Mouse (Mus musculus) lung, postnatal 14 days (tissue): ENCODE results near the gene Smarcd3.
A peak's percentile ranks its signal among the peaks of the same experiment; 100 is the strongest.

Experiments
- DNase-seq: peaks from one replicate; pipeline ENCODE4 v3.0.0; 2021

The Smarcd3 gene

DNA sequence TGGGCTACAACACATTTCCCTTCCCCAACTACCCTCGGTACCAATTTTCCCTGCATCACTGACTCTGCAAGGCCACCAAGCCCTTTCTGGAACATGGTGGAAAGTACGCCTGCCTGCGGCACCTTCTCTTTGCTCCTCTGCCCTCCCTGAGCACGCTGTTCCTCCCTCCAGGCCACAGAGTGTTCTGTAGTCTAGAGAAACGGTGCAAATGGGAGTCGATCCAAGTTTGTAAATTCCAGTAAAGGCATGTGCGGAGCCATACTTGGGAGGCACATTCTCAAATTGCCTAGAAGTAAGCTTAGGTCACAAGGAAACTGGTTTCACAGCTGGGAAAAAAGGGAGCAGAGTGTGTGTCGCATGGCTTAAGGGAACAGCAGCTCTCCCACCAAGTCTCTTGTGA lies 4.1 kb downstream of the Smarcd3 start:
- no peak for DNase-seq

GRCm38 (mm10) chr5:24618921-24619320 lies 5.3 kb downstream of the Smarcd3 start:
- no peak for DNase-seq

- no peak for DNase-seq
These were observed 9.1 kb downstream of the Smarcd3 start for GRCm38 (mm10) chr5:24615097-24615496.

- DNase-seq, result no peak
These were observed 11.9 kb downstream of the Smarcd3 start for GRCm38 (mm10) chr5:24612302-24612649.

- peak; percentile 40 for DNase-seq
These were observed 12.6 kb downstream of the Smarcd3 start for GRCm38 (mm10) chr5:24611366-24612301.

GRCm38 (mm10) chr5:24609388-24609787 lies 14.8 kb downstream of the Smarcd3 start:
- no peak for DNase-seq

DNA sequence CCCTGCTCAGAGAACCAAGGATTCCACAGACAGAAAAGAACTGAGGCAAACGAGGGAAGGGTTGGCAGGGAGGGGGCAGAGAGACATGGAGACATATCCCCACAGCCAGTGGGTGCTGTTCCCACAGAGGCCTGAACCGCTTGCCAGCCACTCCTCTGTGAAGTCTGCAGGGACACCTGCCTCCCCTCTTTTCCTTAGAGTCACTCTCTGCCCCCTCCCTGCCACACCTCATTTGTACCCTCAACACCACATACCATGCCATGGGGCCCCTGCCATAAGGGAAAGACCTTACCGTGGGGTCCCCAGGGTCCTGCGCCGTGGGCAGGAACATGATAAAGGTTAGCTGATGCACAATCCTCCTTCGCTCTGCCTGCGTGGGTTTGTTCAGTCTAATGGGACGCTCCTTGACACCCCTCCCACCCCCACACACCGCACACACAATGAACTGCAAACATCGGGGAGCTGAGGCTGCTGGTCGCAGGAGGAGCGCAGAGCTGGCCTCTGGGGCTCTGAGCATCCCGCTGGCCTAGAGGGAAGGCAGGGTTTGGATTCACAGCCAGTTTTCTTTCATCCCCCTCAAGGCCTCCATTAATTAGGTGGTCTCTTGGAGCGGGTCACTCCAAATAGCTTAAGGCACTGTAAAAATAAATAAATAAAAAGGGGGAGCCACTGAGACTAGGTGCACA lies 18.1 kb downstream of the Smarcd3 start:
- no peak for DNase-seq

- DNase-seq, result no peak
These were observed 18.8 kb downstream of the Smarcd3 start for GRCm38 (mm10) chr5:24605321-24605979.

- DNase-seq, result peak; percentile 87
These were observed 19.5 kb downstream of the Smarcd3 start for GRCm38 (mm10) chr5:24604656-24605100.

DNA sequence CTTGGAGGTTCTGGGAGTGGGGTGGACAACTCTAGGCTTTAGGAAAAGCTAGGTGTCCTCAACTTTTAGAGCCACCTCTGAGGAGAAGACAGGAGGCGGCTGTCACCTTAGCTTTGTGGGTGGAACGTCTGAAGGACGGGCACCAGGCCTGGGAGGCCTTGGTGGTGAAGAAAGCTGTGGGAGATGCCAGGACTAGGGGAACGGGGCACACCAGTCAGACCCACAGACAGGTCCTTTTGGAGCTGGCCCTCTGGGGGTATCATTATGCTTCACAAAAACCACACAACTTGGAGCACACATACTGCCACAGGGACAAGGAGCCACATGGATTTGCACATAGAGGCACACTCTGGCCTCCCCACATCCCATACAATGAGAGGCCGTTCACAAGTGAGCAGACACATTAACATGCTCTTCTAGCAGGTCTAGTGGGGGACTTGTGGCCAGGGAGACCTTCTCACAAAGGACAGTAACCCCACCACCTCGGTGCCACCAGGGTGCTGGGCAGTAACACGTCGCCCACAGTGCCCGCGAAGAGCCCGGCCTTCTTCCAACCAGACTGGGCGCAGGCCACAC lies 20.0 kb downstream of the Smarcd3 start:
- no peak for DNase-seq

DNA sequence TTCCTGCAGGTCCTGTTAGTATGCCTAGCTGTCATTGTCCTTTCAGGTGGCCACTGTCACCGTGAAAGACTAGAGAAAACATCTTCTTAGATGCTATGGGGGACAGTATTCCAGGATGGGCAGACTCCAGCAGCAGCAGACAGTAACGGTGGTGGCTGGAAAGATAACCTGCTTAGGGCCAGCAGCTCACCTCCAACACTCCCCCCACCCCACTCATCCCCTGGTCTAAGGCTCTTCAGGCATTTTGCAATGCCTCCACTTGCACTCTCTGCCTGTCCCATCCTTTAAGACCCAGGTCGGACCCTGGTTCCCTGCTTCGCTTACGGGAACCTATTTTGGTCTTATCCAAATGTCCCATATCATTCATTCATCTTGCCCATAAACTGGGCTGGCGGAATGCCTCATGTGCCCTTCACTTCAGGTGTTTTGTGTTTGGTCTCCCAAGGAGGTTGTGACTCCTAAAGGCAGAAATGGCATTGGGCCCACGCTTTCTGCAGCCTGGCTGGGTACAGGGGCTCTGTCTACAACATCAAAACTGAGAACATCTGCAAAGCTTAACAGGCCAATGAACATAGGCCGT lies 20.7 kb downstream of the Smarcd3 start:
- DNase-seq, result no peak

DNA sequence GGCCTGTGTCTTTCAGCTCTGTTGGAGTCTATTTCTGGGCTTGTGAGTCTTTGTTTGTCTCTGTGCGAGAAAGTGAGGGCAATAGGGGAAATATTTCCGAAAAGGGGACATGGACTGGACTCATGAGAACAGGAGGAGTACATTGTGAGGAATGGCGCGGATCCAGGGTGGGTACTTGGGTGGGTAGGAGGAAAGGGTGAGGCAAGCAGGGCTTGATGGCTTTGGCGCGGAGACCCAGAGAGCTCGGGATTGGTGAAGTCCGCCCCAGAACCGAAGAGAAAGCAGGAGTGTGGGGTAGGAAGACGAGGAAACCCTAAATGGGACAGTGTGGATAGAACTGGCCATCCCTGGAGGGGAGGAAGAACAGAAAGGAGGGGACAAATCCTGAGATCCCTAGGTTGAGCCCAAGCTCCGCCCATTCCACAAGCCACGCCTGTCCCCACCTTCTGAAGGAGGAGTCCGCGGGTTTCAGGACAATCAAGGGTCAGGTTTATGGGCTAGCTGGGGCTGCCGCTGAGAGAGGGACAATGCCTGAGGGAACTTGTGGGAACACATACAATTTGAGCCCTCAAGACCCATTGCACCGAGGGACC lies 21.4 kb downstream of the Smarcd3 start:
- peak; percentile 87 for DNase-seq

DNA sequence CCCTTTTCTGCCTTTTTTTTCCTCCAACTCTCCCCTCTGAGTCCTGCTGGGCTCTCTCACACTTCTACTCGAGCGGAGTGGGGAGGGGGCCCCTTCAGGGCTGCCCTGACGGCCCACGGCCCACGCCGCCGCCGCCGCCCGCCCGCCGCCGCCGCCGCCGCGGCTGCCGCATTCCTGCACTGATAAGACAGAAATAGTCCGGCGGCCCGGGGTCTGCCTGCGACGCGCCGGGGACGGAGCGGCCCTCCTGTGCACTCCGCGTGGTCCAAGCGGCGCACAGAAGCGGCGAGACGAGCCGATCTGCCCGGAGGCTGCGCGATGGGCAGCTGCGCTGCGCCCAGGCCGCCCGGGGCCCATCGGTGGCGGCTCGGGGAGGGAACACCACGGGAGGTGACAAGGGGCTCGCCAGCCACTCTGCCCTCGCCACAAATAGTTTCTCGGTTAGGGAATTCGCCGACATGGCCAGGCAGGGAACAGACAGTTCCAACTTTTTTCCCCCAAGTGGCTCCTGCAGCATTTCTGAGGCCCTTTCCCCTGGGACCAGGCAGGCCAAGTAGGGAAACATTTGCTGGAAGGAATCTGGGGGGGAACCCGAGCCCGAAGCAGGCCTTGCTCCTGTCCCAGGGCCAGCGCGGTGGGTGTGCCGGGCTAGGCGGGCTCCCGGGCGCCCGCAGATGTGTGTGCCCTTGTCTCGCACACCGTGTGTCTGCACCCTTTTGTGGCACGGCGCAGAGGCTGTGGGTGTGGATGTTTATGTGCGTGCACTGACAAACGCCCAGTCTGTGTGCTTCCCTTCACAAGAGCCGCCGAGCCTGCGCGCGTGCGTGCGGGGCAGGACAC lies 22.1 kb downstream of the Smarcd3 start:
- peak; percentile 78 for DNase-seq

- no peak for DNase-seq
These were observed 23.0 kb downstream of the Smarcd3 start for GRCm38 (mm10) chr5:24601071-24601835.

GRCm38 (mm10) chr5:24600236-24600635 lies 24.0 kb downstream of the Smarcd3 start:
- DNase-seq, result no peak

GRCm38 (mm10) chr5:24599137-24599536 lies 25.1 kb downstream of the Smarcd3 start:
- DNase-seq, result no peak

DNA sequence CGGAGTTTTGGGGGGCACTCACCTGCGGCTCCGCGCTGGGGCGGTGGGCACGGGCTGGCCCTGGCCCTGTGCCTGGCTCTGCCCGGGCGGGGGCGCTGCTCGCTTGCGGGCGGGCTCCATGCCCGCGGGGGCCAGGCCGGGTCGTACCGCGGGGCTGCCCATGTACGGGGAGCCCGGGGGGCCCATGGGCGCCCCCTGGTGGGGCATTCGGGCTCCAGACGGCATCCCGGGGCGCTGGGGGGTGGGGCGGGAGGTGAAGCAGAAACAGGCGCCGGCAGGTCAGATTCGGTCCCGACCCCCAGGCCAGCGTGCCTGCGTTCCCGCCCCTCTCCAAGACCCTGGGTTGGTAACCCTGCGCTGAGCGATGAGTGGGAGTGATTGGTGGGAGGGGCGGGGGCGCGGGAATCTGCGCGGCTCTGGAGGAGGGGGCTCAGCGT lies 25.6 kb downstream of the Smarcd3 start:
- DNase-seq, result peak; percentile 70

GRCm38 (mm10) chr5:24597901-24598569 lies 26.2 kb downstream of the Smarcd3 start:
- no peak for DNase-seq

- DNase-seq, result peak; percentile 85
These were observed 26.9 kb downstream of the Smarcd3 start for GRCm38 (mm10) chr5:24597221-24597728.
